Comparison of ENCODE assay signal across 10 mouse cellular contexts in genomic region chr6:29166196-29166595, GRCm38 (mm10). TPM values are rescaled to one million over a fixed set of nuclear protein-coding genes. Genes with fewer than 3 reads are reported as not detected.
DNase-seq lines count a peak whose midpoint lies in the region; ATAC-seq and TF ChIP-seq lines count a peak whose summit lies in the region.
"Had no signal": no experiment of that assay in that cellular context is flagged by ENCODE, and none has a peak within 500 bp of the region (broad histone marks: within the 10 kb centered on the region; RNA-seq: fewer than 3 reads in every experiment).

No protein-coding gene starts in this region.

- no peaks in the 10 kb centered on the region for H3K36me3 ChIP-seq in neural tube, embryonic 11.5 days (ENCODE audit: control insufficient read depth, insufficient read depth, low read length)
- H3K36me3 ChIP-seq in hindbrain, postnatal 0 days (ENCODE audit: insufficient read depth, low read length): no peaks in the 10 kb centered on the region

- H3K4me2 ChIP-seq in neural tube, embryonic 11.5 days (ENCODE audit: low read depth): no peak overlapping the region
- no peak overlapping the region for H3K4me2 ChIP-seq in hindbrain, postnatal 0 days (ENCODE audit: low read depth, low read length)

- H3K9me3 ChIP-seq in neural tube, embryonic 11.5 days (ENCODE audit: control insufficient read depth, low read length): no peaks in the 10 kb centered on the region
- H3K9me3 ChIP-seq in hindbrain, postnatal 0 days (ENCODE audit: low read length): no peaks in the 10 kb centered on the region

- no peak overlapping the region for H3K27ac ChIP-seq in neural tube, embryonic 11.5 days (ENCODE audit: low read depth, low read length)
- no peak overlapping the region for H3K27ac ChIP-seq in cortical plate, adult 2 months (ENCODE audit: insufficient read depth, low read length)
- H3K27ac ChIP-seq in hindbrain, postnatal 0 days: no peak overlapping the region
- H3K27ac ChIP-seq: macrophage had no signal

- peak; percentile 39 for DNase-seq in cerebellum, adult 11 months
- DNase-seq in neural tube, embryonic 11.5 days (ENCODE audit: low spot score): peak; percentile 38
- DNase-seq in neural tube, embryonic 10.5 days (ENCODE audit: extremely low spot score, low spot score): no peak
- DNase-seq in hindbrain, postnatal 0 days (ENCODE audit: low spot score): peak; percentile 90
- peak; percentile 61 for DNase-seq in mesoderm, embryonic 11.5 days (ENCODE audit: low read depth, low spot score)
- no peak for DNase-seq in urinary bladder, adult 18-20 months (ENCODE audit: low spot score in 2 of 2)

- peak; percentile 53; the same call in 1 of the 2 replicates for TF ChIP-seq CTCF in cortical plate, adult 2 months (IDR thresholded peaks at IDR 0.05; ENCODE audit: extremely low read depth, insufficient read depth, low read length)
- peak; percentile 85 for TF ChIP-seq CTCF in hindbrain, postnatal 0 days (IDR thresholded peaks at IDR 0.05; ENCODE audit: low read depth)

- 10% methylated on average over 1 of the region's 1 CpGs for WGBS in neural tube, embryonic 11.5 days
- WGBS in hindbrain, postnatal 0 days: 9% methylated on average over 1 of the region's 1 CpGs

- no peak for ATAC-seq in cerebellum, adult (ENCODE audit: insufficient number of reproducible peaks, low FRiP score, low TSS enrichment)
- ATAC-seq in neural tube, embryonic 11.5 days (ENCODE audit: insufficient read depth, low FRiP score, low TSS enrichment): no peak
- ATAC-seq in hindbrain, postnatal 0 days: peak; percentile 66; the same call in 1 of the 2 replicates

- H3K4me1 ChIP-seq in neural tube, embryonic 11.5 days (ENCODE audit: control insufficient read depth, insufficient read depth, low read length): peaks cover 11% of the 10 kb centered on the region; the same call in 1 of the 2 replicates
- H3K4me1 ChIP-seq in cortical plate, adult 2 months (ENCODE audit: control insufficient read depth, insufficient read depth, low read length): no peaks in the 10 kb centered on the region; the same call in 1 of the 2 replicates
- peaks cover 12% of the 10 kb centered on the region for H3K4me1 ChIP-seq in hindbrain, postnatal 0 days (ENCODE audit: insufficient read depth, low read length)

- no peak overlapping the region for H3K4me3 ChIP-seq in neural tube, embryonic 11.5 days (ENCODE audit: low read depth, low read length)
- no peak overlapping the region for H3K4me3 ChIP-seq in cortical plate, adult 2 months (ENCODE audit: insufficient read depth, low read length)
- no peak overlapping the region for H3K4me3 ChIP-seq in hindbrain, postnatal 0 days (ENCODE audit: low read length)

- TF ChIP-seq POLR2A in cortical plate, adult 2 months (IDR thresholded peaks at IDR 0.05; ENCODE audit: extremely low read depth, insufficient read depth, low read length): no peak

- no peak overlapping the region for H3K9ac ChIP-seq in neural tube, embryonic 11.5 days (ENCODE audit: low read length)
- no peak overlapping the region for H3K9ac ChIP-seq in hindbrain, postnatal 0 days (replicated peaks; ENCODE audit: low read length)

- peaks cover 30% of the 10 kb centered on the region for H3K27me3 ChIP-seq in neural tube, embryonic 11.5 days (ENCODE audit: control insufficient read depth, insufficient read depth, low read length)
- no peaks in the 10 kb centered on the region; the same call in 1 of the 2 replicates for H3K27me3 ChIP-seq in hindbrain, postnatal 0 days (ENCODE audit: insufficient read depth, low read length)

RNA-seq across cellular contexts. Expression of gene Rbm28, which starts 1.4 kb away (rescaled TPM):
- 70.7 and 71.3 TPM in 2 replicates for polyA plus RNA-seq in neural tube, embryonic 11.5 days (2014; fragmentation: Nextera tagmentation; extraction: Ambion mirVana)
- polyA plus RNA-seq in cortical plate, adult 2 months (2012; rRNA removed): 55.8 and 57.5 TPM in 2 replicates
- total RNA-seq in hindbrain, postnatal 0 days (2014; rRNA removed): 13.8 and 16.3 TPM in 2 replicates
- polyA plus RNA-seq in hindbrain, postnatal 0 days (2015; fragmentation: Nextera tagmentation; extraction: Ambion mirVana): 18.8 and 19.9 TPM in 2 replicates

RNA-seq across cellular contexts. Expression of gene Prrt4, which starts 13.2 kb away (rescaled TPM):
- 1.2 and 1.4 TPM in 2 replicates for polyA plus RNA-seq in neural tube, embryonic 11.5 days (2014; fragmentation: Nextera tagmentation; extraction: Ambion mirVana)
- 2.6 and 3.2 TPM in 2 replicates for polyA plus RNA-seq in cortical plate, adult 2 months (2012; rRNA removed)
- 37.8 and 44.9 TPM in 2 replicates for total RNA-seq in hindbrain, postnatal 0 days (2014; rRNA removed)
- polyA plus RNA-seq in hindbrain, postnatal 0 days (2015; fragmentation: Nextera tagmentation; extraction: Ambion mirVana): 12.9 and 14.8 TPM in 2 replicates
- polyA plus RNA-seq: G1E, macrophage had no signal

RNA-seq across cellular contexts. Expression of gene Impdh1, which starts 50.0 kb away (rescaled TPM):
- polyA plus RNA-seq in neural tube, embryonic 11.5 days (2014; fragmentation: Nextera tagmentation; extraction: Ambion mirVana): 50.7 and 56.5 TPM in 2 replicates
- polyA plus RNA-seq in cortical plate, adult 2 months (2012; rRNA removed): 64.4 and 65.6 TPM in 2 replicates
- total RNA-seq in hindbrain, postnatal 0 days (2014; rRNA removed): 37.8 and 46.3 TPM in 2 replicates
- 63.4 and 64.4 TPM in 2 replicates for polyA plus RNA-seq in hindbrain, postnatal 0 days (2015; fragmentation: Nextera tagmentation; extraction: Ambion mirVana)

Comparison
In these comparisons a context has a peak if more than half of its experiments do, and no peak if none do; other contexts are left out.
1. DNase-seq: peak in cerebellum, adult 11 months (single experiment), neural tube, embryonic 11.5 days (single experiment), hindbrain, postnatal 0 days (single experiment) and mesoderm, embryonic 11.5 days (single experiment); none in neural tube, embryonic 10.5 days (single experiment) and urinary bladder, adult 18-20 months (0 of 2).